Mouse (Mus musculus): ENCODE measurements around the gene Shd.

- TF ChIP-seq CTCF (IDR thresholded peaks at IDR 0.05; ENCODE audit: extremely low read depth, insufficient read depth, insufficient read length, insufficient replicate concordance) (no peak), POLR2A (IDR thresholded peaks at IDR 0.05; ENCODE audit: low read depth, low read length) (no peak)
Measured at GRCm38 (mm10) chr17:55957726-55958583, 12.3 kb upstream of the Shd start.

Data from spleen, adult 2 months (tissue).